Mouse (Mus musculus) kidney, adult 2 months (tissue): ENCODE measurements at regions not wholly inside any gene's neighbourhood (a gene's known extent, or its start where the extent isn't known, plus 50 kb on each side); places are given as distances from the start of the nearest gene placed in this dataset.

Experiments used
- DNase-seq: peaks from one replicate; pipeline ENCODE4 v3.0.0; 2021
- H3K27ac ChIP-seq: fragments of 200-500 bp; 2 replicates; pipeline ENCODE4 v1.5.1; 2012; ENCODE audit warnings: low read depth, low read length, control low read depth, inconsistent platforms; ENCODE audit not compliant: insufficient read depth
- H3K27me3 ChIP-seq: fragments of 200-500 bp; replicated peaks from 2 replicates; pipeline ENCODE4 v1.6.1; 2012; ENCODE audit warnings: mild to moderate bottlenecking, moderate library complexity, low read length, inconsistent platforms; ENCODE audit not compliant: control insufficient read depth, insufficient read depth
- H3K36me3 ChIP-seq: fragments of 200-500 bp; 2 replicates; pipeline ENCODE4 v1.6.1; 2012; ENCODE audit warnings: mild to moderate bottlenecking, moderate library complexity, low read length, inconsistent platforms; ENCODE audit not compliant: control insufficient read depth, insufficient read depth
- H3K4me1 ChIP-seq: fragments of 200-500 bp; 2 replicates; pipeline ENCODE4 v1.6.1; 2011; ENCODE audit warnings: low read length; ENCODE audit not compliant: control insufficient read depth, insufficient read depth
- H3K4me3 ChIP-seq: fragments of 200-500 bp; 2 replicates; pipeline ENCODE4 v1.5.1; 2011; ENCODE audit warnings: mild to moderate bottlenecking, low read depth, low read length, control low read depth; ENCODE audit not compliant: insufficient read depth
- CTCF ChIP-seq: fragments of 200-500 bp; conservative IDR thresholded peaks from 2 replicates; pipeline ENCODE4 v1.5.1; 2011; ENCODE audit warnings: low read depth, mild to moderate bottlenecking, control low read depth, low read length, moderate library complexity, mixed read lengths; ENCODE audit not compliant: insufficient read depth, insufficient read length
- POLR2A ChIP-seq: fragments of 200-500 bp; IDR thresholded peaks from one replicate; pipeline ENCODE4 v1.6.1; 2011; ENCODE audit warnings: low read depth, low read length, control low read depth
- WGBS: fragments of 180-500 bp; shearing (Covaris S2); methylation state at CpG from one replicate; pipeline ENCODE4 v1.1.7; 2018; 5-methylcytosine and 5-hydroxymethylcytosine counted together

GRCm38 (mm10) chr9:12157157-12157556, 1088.5 kb downstream of the Jrkl start:
- 27% methylated on average over 2 of the region's 2 CpGs for WGBS
- H3K36me3 ChIP-seq, result no peaks in the 10 kb centered on the region
- no peak overlapping the region for H3K4me3 ChIP-seq
- no peaks in the 10 kb centered on the region; the same call in 1 of the 2 replicates for H3K27me3 ChIP-seq
- no peaks in the 10 kb centered on the region for H3K4me1 ChIP-seq
- no peak overlapping the region for H3K27ac ChIP-seq
- peak; percentile 31 for DNase-seq
- TF ChIP-seq POLR2A (no peak), CTCF (no peak; the same call in 1 of the 2 replicates)

GRCm38 (mm10) chr9:12113374-12113773, 1132.3 kb downstream of the Jrkl start:
- Histone ChIP-seq H3K4me1 (no peaks in the 10 kb centered on the region), H3K27me3 (no peaks in the 10 kb centered on the region), H3K36me3 (no peaks in the 10 kb centered on the region), H3K4me3 (no peak overlapping the region), H3K27ac (no peak overlapping the region)
- TF ChIP-seq POLR2A, result no peak
- no peak for TF ChIP-seq CTCF
- no peak for DNase-seq
